Comparison of ENCODE assay signal across 8 mouse cellular contexts in the genomic region with DNA sequence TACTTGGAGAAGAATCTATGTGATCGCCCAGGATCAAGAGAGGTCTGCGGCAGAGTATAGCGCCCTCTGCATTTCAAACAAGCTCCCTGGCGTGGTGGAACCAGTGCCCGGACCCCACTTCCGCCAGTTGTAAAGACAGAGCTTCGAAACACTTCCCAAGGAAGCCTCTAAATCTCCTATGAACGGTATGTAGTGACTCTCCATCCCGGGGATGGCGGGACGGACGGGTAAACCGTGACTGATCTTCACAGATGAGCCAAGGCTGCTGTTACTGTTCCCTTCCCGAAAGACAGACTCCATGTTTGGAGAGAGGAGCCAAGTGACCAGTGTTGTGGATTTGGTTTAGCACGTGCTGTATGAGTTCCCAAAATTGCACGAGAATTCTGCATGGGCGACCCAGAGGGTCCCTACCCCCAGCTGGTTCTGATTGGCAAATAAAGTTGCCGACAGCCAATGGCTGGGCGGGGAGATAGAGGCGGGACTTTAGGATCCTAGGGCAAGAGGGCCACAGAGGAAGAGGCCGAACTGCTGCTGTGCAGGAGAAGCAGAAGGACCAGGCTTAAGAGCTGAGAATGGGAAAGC. TPM values are rescaled to one million over a fixed set of nuclear protein-coding genes. Genes with fewer than 3 reads are reported as not detected.
DNase-seq lines count a peak whose midpoint lies in the region; ATAC-seq and TF ChIP-seq lines count a peak whose summit lies in the region.

No protein-coding gene starts in this region.

- H3K27me3 ChIP-seq in ES-Bruce4 (ENCODE audit: control insufficient read depth, insufficient read depth, low read length, poor library complexity, severe bottlenecking), result no peaks in the 10 kb centered on the region
- no peaks in the 10 kb centered on the region for H3K27me3 ChIP-seq in embryonic facial prominence, embryonic 15.5 days
- H3K27me3 ChIP-seq in heart, embryonic 16.5 days (ENCODE audit: control insufficient read depth, insufficient read depth, low read length), result no peaks in the 10 kb centered on the region

- TF ChIP-seq EP300 in ES-Bruce4 (IDR thresholded peaks at IDR 0.05; ENCODE audit: insufficient read depth, low read depth, low read length), result no peak

- H3K4me1 ChIP-seq in ES-Bruce4 (ENCODE audit: control insufficient read depth, insufficient read depth, low read length), result no peaks in the 10 kb centered on the region
- 0 out of 2 replicates have a peak, but pooled peaks cover 12% of the 10 kb centered on the region for H3K4me1 ChIP-seq in embryonic facial prominence, embryonic 15.5 days
- peaks cover 4% of the 10 kb centered on the region for H3K4me1 ChIP-seq in heart, embryonic 16.5 days (ENCODE audit: control insufficient read depth, insufficient read depth, low read length)

- H3K4me3 ChIP-seq in ES-Bruce4 (ENCODE audit: low read depth, low read length) (peak overlapping the region; percentile 63), macrophage (ENCODE audit: inconsistent target) (peak overlapping the region; percentile 5; the same call in 1 of the 2 replicates)
- H3K4me3 ChIP-seq in embryonic facial prominence, embryonic 15.5 days (replicated peaks), result peak overlapping the region; percentile 37
- peak overlapping the region; percentile 51 for H3K4me3 ChIP-seq in heart, embryonic 16.5 days (ENCODE audit: low read length)

- no peaks in the 10 kb centered on the region for H3K9me3 ChIP-seq in ES-Bruce4 (replicated peaks; ENCODE audit: control insufficient read depth, insufficient read depth, low read length, poor library complexity, severe bottlenecking)
- H3K9me3 ChIP-seq in embryonic facial prominence, embryonic 15.5 days (replicated peaks), result peaks cover 6% of the 10 kb centered on the region
- peaks cover 4% of the 10 kb centered on the region for H3K9me3 ChIP-seq in heart, embryonic 16.5 days (replicated peaks; ENCODE audit: control insufficient read depth, low read length)

- 6% methylated on average over 21 of the region's 21 CpGs for WGBS in embryonic facial prominence, embryonic 15.5 days
- WGBS in heart, embryonic 16.5 days, result 6% methylated on average over 21 of the region's 21 CpGs
- WGBS in macrophage (ENCODE audit: missing documents), result 9% methylated on average over 21 of the region's 21 CpGs

- TF ChIP-seq POLR2A in ES-Bruce4 (IDR thresholded peaks at IDR 0.05; ENCODE audit: insufficient read depth, low read length), result peak; percentile 70

- peak; percentile 69 for DNase-seq in adrenal gland, postnatal 14 days
- peak; percentile 62 for DNase-seq in kidney, postnatal 10 days
- DNase-seq in skeletal muscle tissue, adult 2 months (ENCODE audit: low read depth, low spot score), result peak; percentile 18
- no peak for DNase-seq in left cerebral cortex, adult 8-10 months (ENCODE audit: low spot score in 2 of 2)

- H3K27ac ChIP-seq in ES-Bruce4 (ENCODE audit: insufficient read depth, low read length) (no peak overlapping the region), macrophage (no peak overlapping the region)
- no peak overlapping the region for H3K27ac ChIP-seq in embryonic facial prominence, embryonic 15.5 days (replicated peaks)
- no peak overlapping the region for H3K27ac ChIP-seq in heart, embryonic 16.5 days (ENCODE audit: low read length)

- TF ChIP-seq CTCF in ES-Bruce4 (IDR thresholded peaks at IDR 0.05; ENCODE audit: low read depth, low read length), result peak; percentile 47

- peak overlapping the region; percentile 67 for H3K4me2 ChIP-seq in embryonic facial prominence, embryonic 15.5 days (replicated peaks)
- peak overlapping the region; percentile 87 for H3K4me2 ChIP-seq in heart, embryonic 16.5 days (ENCODE audit: low read depth, low read length)

- peak overlapping the region; percentile 22; the same call in 1 of the 2 replicates for H3K9ac ChIP-seq in ES-Bruce4 (ENCODE audit: low read depth, poor library complexity, severe bottlenecking)
- 0 out of 2 replicates have a peak overlapping the region, but pooled peaks have one; percentile 6 for H3K9ac ChIP-seq in embryonic facial prominence, embryonic 15.5 days
- peak overlapping the region; percentile 66 for H3K9ac ChIP-seq in heart, embryonic 16.5 days (ENCODE audit: low read length)

- H3K79me2 ChIP-seq in macrophage (ENCODE audit: inconsistent target), result no peaks in the 10 kb centered on the region

- no peak for ATAC-seq in embryonic facial prominence, embryonic 15.5 days (ENCODE audit: insufficient number of reproducible peaks, low FRiP score, low TSS enrichment, low read depth)
- peak; percentile 32; the same call in 1 of the 2 replicates for ATAC-seq in heart, embryonic 16.5 days (replicated peaks; ENCODE audit: extremely low read depth, insufficient read depth, low FRiP score)

- no peaks in the 10 kb centered on the region for H3K36me3 ChIP-seq in ES-Bruce4 (ENCODE audit: control insufficient read depth, insufficient read depth, low read length, poor library complexity, severe bottlenecking)
- peaks cover 2% of the 10 kb centered on the region; the same call in 1 of the 2 replicates for H3K36me3 ChIP-seq in embryonic facial prominence, embryonic 15.5 days
- H3K36me3 ChIP-seq in heart, embryonic 16.5 days (ENCODE audit: control insufficient read depth, insufficient read depth), result peaks cover 4% of the 10 kb centered on the region; the same call in 1 of the 2 replicates
- H3K36me3 ChIP-seq in macrophage (ENCODE audit: inconsistent target), result no peaks in the 10 kb centered on the region

RNA-seq across cellular contexts. Expression of gene Gpatch1, which starts 48.7 kb away (rescaled TPM):
- polyA plus RNA-seq in ES-Bruce4 (2011; ENCODE audit: insufficient read depth, insufficient read length, low read depth, missing spikeins), result 12.5 and 12.7 TPM in 2 replicates
- total RNA-seq in adrenal gland, postnatal 14 days (2021), result 14.0 and 17.1 TPM in 2 replicates
- 15.0 and 17.2 TPM in 2 replicates for polyA plus RNA-seq in embryonic facial prominence, embryonic 15.5 days (2015; fragmentation: Nextera tagmentation; extraction: Ambion mirVana)
- polyA plus RNA-seq in heart, embryonic 16.5 days (2015; fragmentation: Nextera tagmentation; extraction: Ambion mirVana), result 10.1 and 12.2 TPM in 2 replicates
- total RNA-seq in macrophage (2018; cell fraction: chromatin; rRNA removed), result 10 to 100 TPM in 20 of 26 experiments, 1 to 10 TPM in 6; 3.1 to 33.3 (median 21.2) TPM
- 10 to 100 TPM in 12 of 26 experiments, 1 to 10 TPM in 14; 3.2 to 12.0 (median 9.8) TPM for total RNA-seq in macrophage (2018; cell fraction: cytosol; rRNA removed)
- 10 to 100 TPM in 15 of 26 experiments, 1 to 10 TPM in 11; 4.3 to 19.7 (median 11.4) TPM for total RNA-seq in macrophage (2018; cell fraction: nucleus; rRNA removed)
- polyA plus RNA-seq in macrophage (2018), result 7.7 to 13.2 TPM (median 10.5 TPM) in 3 replicates
- 10 to 100 TPM; 24.2 to 27.5 (median 25.3) TPM for total RNA-seq in left cerebral cortex, adult 8-10 months (2022)

RNA-seq across cellular contexts. Expression of gene Lrp3, which starts 54.2 kb away (rescaled TPM):
- polyA plus RNA-seq in ES-Bruce4 (2011; ENCODE audit: insufficient read depth, insufficient read length, low read depth, missing spikeins) (3.2 and 3.6 TPM in 2 replicates), macrophage (2018) (not detected in 3 replicates)
- total RNA-seq in adrenal gland, postnatal 14 days (2021), result 15.1 and 18.3 TPM in 2 replicates
- polyA plus RNA-seq in embryonic facial prominence, embryonic 15.5 days (2015; fragmentation: Nextera tagmentation; extraction: Ambion mirVana), result 11.2 and 11.8 TPM in 2 replicates
- 2.0 and 2.5 TPM in 2 replicates for polyA plus RNA-seq in heart, embryonic 16.5 days (2015; fragmentation: Nextera tagmentation; extraction: Ambion mirVana)
- under 1 TPM in 2 of 26 experiments, not detected in 24; 0.18 to 0.73 TPM for total RNA-seq in macrophage (2018; cell fraction: chromatin; rRNA removed)
- total RNA-seq in macrophage (2018; cell fraction: cytosol; rRNA removed), result under 1 TPM in 4 of 26 experiments, not detected in 22; under 0.01 to 0.06 (median 0.04) TPM
- total RNA-seq in macrophage (2018; cell fraction: nucleus; rRNA removed), result under 1 TPM in 2 of 26 experiments, not detected in 24; 0.15 to 0.33 TPM
- total RNA-seq in left cerebral cortex, adult 8-10 months (2022), result 10 to 100 TPM; 74.3 to 86.0 (median 77.5) TPM

Comparison
In these comparisons a context has a peak if more than half of its experiments do, and no peak if none do; other contexts are left out.
1. H3K4me3 ChIP-seq: peak in every context shown above with its lines; median percentile 63 in ES-Bruce4; 51 in heart, embryonic 16.5 days; 37 in embryonic facial prominence, embryonic 15.5 days; 5 in macrophage.
2. H3K9ac ChIP-seq: peak in every context shown above with its lines; median percentile 66 in heart, embryonic 16.5 days; 22 in ES-Bruce4; 6 in embryonic facial prominence, embryonic 15.5 days.
3. DNase-seq: peak in adrenal gland, postnatal 14 days (single experiment), kidney, postnatal 10 days (single experiment) and skeletal muscle tissue, adult 2 months (single experiment); none in left cerebral cortex, adult 8-10 months (0 of 2).